22 mouse cellular contexts compared by ENCODE assay signal in genomic region chr12:95355151-95355550, GRCm38 (mm10).
DNase-seq lines count a peak whose midpoint lies in the region; ATAC-seq lines count a peak whose summit lies in the region.
"Had no signal": no experiment of that assay in that cellular context is flagged by ENCODE, and none has a peak within 500 bp of the region (broad histone marks: within the 10 kb centered on the region; RNA-seq: fewer than 3 reads in every experiment).

No protein-coding gene starts in this region.

- H3K36me3 ChIP-seq in intestine, embryonic 14.5 days (ENCODE audit: control insufficient read depth, insufficient read depth, low read length): no peaks in the 10 kb centered on the region
- no peaks in the 10 kb centered on the region for H3K36me3 ChIP-seq in intestine, embryonic 16.5 days (ENCODE audit: control insufficient read depth, insufficient read depth, low read length)
- no peaks in the 10 kb centered on the region for H3K36me3 ChIP-seq in embryonic facial prominence, embryonic 10.5 days (replicated peaks)
- H3K36me3 ChIP-seq: forebrain, embryonic 15.5 days; G1E; heart, embryonic 10.5 days; hindbrain, embryonic 10.5 days had no signal

- H3K9ac ChIP-seq in intestine, embryonic 14.5 days (ENCODE audit: low read length): no peak overlapping the region
- no peak overlapping the region for H3K9ac ChIP-seq in intestine, embryonic 16.5 days (ENCODE audit: low read depth, low read length)
- H3K9ac ChIP-seq: forebrain, embryonic 15.5 days had no signal

- peak overlapping the region; percentile 15; the same call in 1 of the 2 replicates for H3K4me2 ChIP-seq in intestine, embryonic 14.5 days (ENCODE audit: low read length)
- H3K4me2 ChIP-seq in intestine, embryonic 16.5 days (ENCODE audit: low read depth, low read length): no peak overlapping the region
- H3K4me2 ChIP-seq: forebrain, embryonic 15.5 days had no signal

- DNase-seq in intestine, embryonic 14.5 days (ENCODE audit: low spot score): no peak
- DNase-seq in Muller cell, postnatal 12 days (ENCODE audit: inconsistent ontology term): peak; percentile 73
- peak; percentile 20 for DNase-seq in embryonic facial prominence, embryonic 10.5 days (ENCODE audit: low spot score)
- peak; percentile 84 for DNase-seq in retina, postnatal 1 day
- no peak for DNase-seq in cerebellum, adult 18-20 months
- DNase-seq in kidney, postnatal 36 days: no peak
- DNase-seq: adrenal gland, adult 2 months; B cell, adult 2 months; cerebellum, adult 11-12 months; cerebellum, postnatal 14 days; kidney, adult 2 months; layer of hippocampus, postnatal 36 days; lung, postnatal 14 days had no signal

- 24% methylated on average over 6 of the region's 6 CpGs for WGBS in intestine, embryonic 14.5 days
- WGBS in intestine, embryonic 16.5 days: 33% methylated on average over 6 of the region's 6 CpGs
- 20% methylated on average over 6 of the region's 6 CpGs for WGBS in embryonic facial prominence, embryonic 10.5 days

- H3K4me3 ChIP-seq in intestine, embryonic 14.5 days (ENCODE audit: low read depth, low read length): no peak overlapping the region
- H3K4me3 ChIP-seq in intestine, embryonic 16.5 days (ENCODE audit: low read length): no peak overlapping the region
- no peak overlapping the region for H3K4me3 ChIP-seq in embryonic facial prominence, embryonic 10.5 days
- H3K4me3 ChIP-seq: forebrain, embryonic 15.5 days; heart, embryonic 10.5 days; hindbrain, embryonic 10.5 days had no signal

- ATAC-seq in intestine, embryonic 14.5 days (replicated peaks; ENCODE audit: low FRiP score, low TSS enrichment, low read depth): no peak
- ATAC-seq in intestine, embryonic 16.5 days: no peak
- ATAC-seq: forebrain, embryonic 15.5 days; midbrain, embryonic 16.5 days had no signal

- H3K4me1 ChIP-seq in intestine, embryonic 14.5 days (replicated peaks; ENCODE audit: control insufficient read depth, insufficient read depth, low read length): no peaks in the 10 kb centered on the region
- no peaks in the 10 kb centered on the region for H3K4me1 ChIP-seq in intestine, embryonic 16.5 days (ENCODE audit: control insufficient read depth, insufficient read depth, low read length)
- peaks cover 17% of the 10 kb centered on the region for H3K4me1 ChIP-seq in embryonic facial prominence, embryonic 10.5 days
- H3K4me1 ChIP-seq: heart, embryonic 10.5 days had no signal

- no peak overlapping the region for H3K27ac ChIP-seq in intestine, embryonic 14.5 days (ENCODE audit: low read depth)
- H3K27ac ChIP-seq in intestine, embryonic 16.5 days (ENCODE audit: low read length): no peak overlapping the region
- no peak overlapping the region for H3K27ac ChIP-seq in embryonic facial prominence, embryonic 10.5 days (replicated peaks)
- H3K27ac ChIP-seq: forebrain, embryonic 15.5 days; heart, embryonic 10.5 days; hindbrain, embryonic 10.5 days; kidney, postnatal 0 days; stomach, postnatal 0 days had no signal

- H3K27me3 ChIP-seq in intestine, embryonic 14.5 days (replicated peaks; ENCODE audit: control insufficient read depth, insufficient read depth, low read length): no peaks in the 10 kb centered on the region
- no peaks in the 10 kb centered on the region for H3K27me3 ChIP-seq in intestine, embryonic 16.5 days (replicated peaks; ENCODE audit: control insufficient read depth, insufficient read depth, low read length)
- peaks cover 12% of the 10 kb centered on the region for H3K27me3 ChIP-seq in embryonic facial prominence, embryonic 10.5 days (replicated peaks; ENCODE audit: low read depth, poor library complexity, severe bottlenecking)
- H3K27me3 ChIP-seq: CH12.LX; forebrain, embryonic 15.5 days had no signal

- H3K9me3 ChIP-seq in intestine, embryonic 14.5 days (ENCODE audit: control insufficient read depth, low read length): no peaks in the 10 kb centered on the region
- H3K9me3 ChIP-seq in intestine, embryonic 16.5 days (ENCODE audit: control insufficient read depth, low read length): no peaks in the 10 kb centered on the region
- H3K9me3 ChIP-seq in embryonic facial prominence, embryonic 10.5 days: no peaks in the 10 kb centered on the region
- H3K9me3 ChIP-seq: forebrain, embryonic 15.5 days; heart, embryonic 10.5 days; hindbrain, embryonic 10.5 days had no signal

Comparison
In these comparisons a context has a peak if more than half of its experiments do, and no peak if none do; other contexts are left out.
1. DNase-seq: peak in Muller cell, postnatal 12 days (single experiment), embryonic facial prominence, embryonic 10.5 days (single experiment) and retina, postnatal 1 day (single experiment); none in intestine, embryonic 14.5 days (single experiment), cerebellum, adult 18-20 months (0 of 2) and kidney, postnatal 36 days (0 of 2).